Mouse (Mus musculus) right cerebral cortex, postnatal 4 days (tissue): ENCODE measurements around the gene BC025920.

Experiments
- DNase-seq: peaks from one replicate; pipeline ENCODE4 v3.0.0-alpha.2; 2022

BC025920 gene

GRCm38 (mm10) chr10:81574081-81575056, 31.7 kb upstream of the BC025920 start, which contains the start of gene Tle2:
TSS of gene Tle2 (plus strand) at chr10:81574561.
- DNase-seq, result no peak

GRCm38 (mm10) chr10:81575208-81575631, 30.9 kb upstream of the BC025920 start:
- peak; percentile 47 for DNase-seq

- DNase-seq, result no peak
Observed at GRCm38 (mm10) chr10:81575695-81576094, 30.4 kb upstream of the BC025920 start.

GRCm38 (mm10) chr10:81579967-81580366, 26.1 kb upstream of the BC025920 start:
- no peak for DNase-seq

GRCm38 (mm10) chr10:81580441-81581070, 25.5 kb upstream of the BC025920 start:
- no peak for DNase-seq

GRCm38 (mm10) chr10:81583347-81583746, 22.7 kb upstream of the BC025920 start:
- DNase-seq, result no peak

- DNase-seq, result no peak
Observed at GRCm38 (mm10) chr10:81588739-81589138, 17.3 kb upstream of the BC025920 start.

GRCm38 (mm10) chr10:81591846-81592245, 14.2 kb upstream of the BC025920 start:
- DNase-seq, result no peak

- no peak for DNase-seq
Observed at GRCm38 (mm10) chr10:81592631-81593030, 13.4 kb upstream of the BC025920 start.

GRCm38 (mm10) chr10:81593223-81593622, 12.8 kb upstream of the BC025920 start:
- DNase-seq, result no peak

GRCm38 (mm10) chr10:81593935-81594334, 12.1 kb upstream of the BC025920 start:
- no peak for DNase-seq

- DNase-seq, result no peak
Observed at GRCm38 (mm10) chr10:81595599-81595998, 10.5 kb upstream of the BC025920 start.

- no peak for DNase-seq
Observed at GRCm38 (mm10) chr10:81596611-81597010, 9.5 kb upstream of the BC025920 start.

GRCm38 (mm10) chr10:81597137-81597950, 8.7 kb upstream of the BC025920 start:
- DNase-seq, result no peak

- no peak for DNase-seq
Observed at GRCm38 (mm10) chr10:81598342-81598741, 7.7 kb upstream of the BC025920 start.

GRCm38 (mm10) chr10:81598871-81599270, 7.2 kb upstream of the BC025920 start:
- DNase-seq, result no peak

GRCm38 (mm10) chr10:81599630-81600029, 6.4 kb upstream of the BC025920 start:
- no peak for DNase-seq

- no peak for DNase-seq
Observed at GRCm38 (mm10) chr10:81600096-81600495, 6.0 kb upstream of the BC025920 start.

GRCm38 (mm10) chr10:81600738-81601203, 5.3 kb upstream of the BC025920 start, which contains the start of gene Tle6:
TSS of gene Tle6 (minus strand) at chr10:81601073.
- DNase-seq, result peak; percentile 97

- no peak for DNase-seq
Observed at GRCm38 (mm10) chr10:81601396-81601905, 4.6 kb upstream of the BC025920 start.

- DNase-seq, result no peak
Observed at GRCm38 (mm10) chr10:81602741-81603151, 3.3 kb upstream of the BC025920 start.
